Mouse (Mus musculus) intestine, postnatal 0 days (tissue): ENCODE measurements around the gene Cad. TPM values are rescaled to one million over a fixed set of nuclear protein-coding genes. Genes with fewer than 3 reads are reported as not detected.

Experiments
- ATAC-seq: fragments of 200-750 bp; cut with Nextera tagmentation; 2 replicates; pipeline ENCODE4 v1.8.0; 2017; ENCODE audit warnings: mild to moderate bottlenecking, moderate TSS enrichment, moderate library complexity
- H3K27ac ChIP-seq: fragments of 300-500 bp; sonication (generic); 2 replicates; pipeline ENCODE4 v1.5.1; 2014; ENCODE audit warnings: mild to moderate bottlenecking, low read depth, low read length, moderate library complexity
- H3K27me3 ChIP-seq: fragments of 300-500 bp; sonication (generic); replicated peaks from 2 replicates; pipeline ENCODE4 v1.6.1; 2014; ENCODE audit warnings: low read length, mixed read lengths; ENCODE audit not compliant: control insufficient read depth, insufficient read depth
- H3K36me3 ChIP-seq: fragments of 300-500 bp; sonication (generic); 2 replicates; pipeline ENCODE4 v1.6.1; 2014; ENCODE audit warnings: mild to moderate bottlenecking, moderate library complexity; ENCODE audit not compliant: control insufficient read depth, insufficient read depth
- H3K4me1 ChIP-seq: fragments of 300-500 bp; sonication (generic); replicated peaks from 2 replicates; pipeline ENCODE4 v1.6.1; 2014; ENCODE audit warnings: antibody characterized with exemption, low read length, mixed read lengths; ENCODE audit not compliant: control insufficient read depth, insufficient read depth
- H3K4me2 ChIP-seq: fragments of 300-500 bp; sonication (generic); replicated peaks from 2 replicates; pipeline ENCODE4 v1.6.1; 2014; ENCODE audit warnings: low read depth, mild to moderate bottlenecking, moderate library complexity
- H3K4me3 ChIP-seq: fragments of 300-500 bp; sonication (generic); 2 replicates; pipeline ENCODE4 v1.5.1; 2014; ENCODE audit warnings: low read depth, low read length
- H3K9ac ChIP-seq: fragments of 300-500 bp; sonication (generic); 2 replicates; pipeline ENCODE4 v1.6.1; 2014; ENCODE audit warnings: mild to moderate bottlenecking, low read depth, low read length
- H3K9me3 ChIP-seq: fragments of 300-500 bp; sonication (generic); 2 replicates; pipeline ENCODE4 v1.6.1; 2016; ENCODE audit warnings: mixed run types; ENCODE audit not compliant: control insufficient read depth
- CTCF ChIP-seq: sonication (generic); IDR thresholded peaks from 2 replicates; pipeline ENCODE4 v1.5.1; 2016; ENCODE audit warnings: low read depth, mild to moderate bottlenecking, control low read depth, antibody characterized with exemption, moderate library complexity
- WGBS: fragments of 180-500 bp; shearing (Covaris S2); extraction: QIAGEN DNeasy Blood & Tissue Kit; methylation state at CpG from one replicate; pipeline ENCODE4 v1.1.7; 2014; 5-methylcytosine and 5-hydroxymethylcytosine counted together
- polyA plus RNA-seq: library from polyadenylated mRNA; unstranded; fragments of >200 nt; fragmentation: Nextera tagmentation; extraction: Ambion mirVana; gene quantifications from 2 replicates; pipeline ENCODE4 v1.2.1, GENCODE M21; 2015

Cad gene
- polyA plus RNA-seq, 1 experiment from 2014 or later = 3.2 TPM

GRCm38 (mm10) chr5:31086606-31087005 is 32.0 kb downstream of the Cad start:
- Histone ChIP-seq H3K4me2 (no peak overlapping the region), H3K9me3 (no peaks in the 10 kb centered on the region), H3K36me3 (no peaks in the 10 kb centered on the region), H3K27me3 (peaks cover 19% of the 10 kb centered on the region), H3K27ac (no peak overlapping the region), H3K9ac (no peak overlapping the region), H3K4me3 (no peak overlapping the region), H3K4me1 (no peaks in the 10 kb centered on the region)
- no peak; the same call in 1 of the 2 replicates for ATAC-seq
- WGBS = 29% methylated on average over 7 of the region's 7 CpGs
- peak; percentile 19; the same call in 1 of the 2 replicates for TF ChIP-seq CTCF

- Histone ChIP-seq H3K27me3 (peaks cover 24% of the 10 kb centered on the region), H3K27ac (no peak overlapping the region), H3K4me1 (no peaks in the 10 kb centered on the region), H3K9me3 (no peaks in the 10 kb centered on the region), H3K4me3 (no peak overlapping the region), H3K4me2 (no peak overlapping the region), H3K36me3 (no peaks in the 10 kb centered on the region), H3K9ac (no peak overlapping the region)
- no peak for TF ChIP-seq CTCF
- WGBS = 64% methylated on average over 2 of the region's 2 CpGs
- no peak for ATAC-seq
These were observed 32.6 kb downstream of the Cad start for GRCm38 (mm10) chr5:31087131-31087530.

GRCm38 (mm10) chr5:31092231-31092975 is 37.8 kb downstream of the Cad start:
- peak overlapping the region; percentile 47 for H3K4me3 ChIP-seq
- 4% methylated on average over 35 of the region's 53 CpGs for WGBS
- no peak for ATAC-seq
- TF ChIP-seq CTCF = no peak
- H3K27me3 ChIP-seq = peaks cover 73% of the 10 kb centered on the region
- H3K9ac ChIP-seq = no peak overlapping the region
- peaks cover 3% of the 10 kb centered on the region; the same call in 1 of the 2 replicates for H3K4me1 ChIP-seq
- H3K4me2 ChIP-seq = peak overlapping the region; percentile 79
- no peaks in the 10 kb centered on the region for H3K9me3 ChIP-seq
- no peak overlapping the region for H3K27ac ChIP-seq
- no peaks in the 10 kb centered on the region for H3K36me3 ChIP-seq

- no peaks in the 10 kb centered on the region for H3K36me3 ChIP-seq
- peak overlapping the region; percentile 79 for H3K4me2 ChIP-seq
- H3K9me3 ChIP-seq = no peaks in the 10 kb centered on the region
- H3K27me3 ChIP-seq = peaks cover 74% of the 10 kb centered on the region
- H3K4me3 ChIP-seq = peak overlapping the region; percentile 47
- no peak overlapping the region for H3K27ac ChIP-seq
- peak overlapping the region; percentile 17; the same call in 1 of the 2 replicates for H3K9ac ChIP-seq
- TF ChIP-seq CTCF = no peak
- H3K4me1 ChIP-seq = peaks cover 3% of the 10 kb centered on the region; the same call in 1 of the 2 replicates
- WGBS = under 1% methylated on average over 37 of the region's 54 CpGs
- ATAC-seq = peak; percentile 39
These were observed 38.8 kb downstream of the Cad start for GRCm38 (mm10) chr5:31093151-31094041.

- Histone ChIP-seq H3K36me3 (no peaks in the 10 kb centered on the region), H3K27ac (no peak overlapping the region), H3K9me3 (no peaks in the 10 kb centered on the region), H3K4me1 (peaks cover 3% of the 10 kb centered on the region; the same call in 1 of the 2 replicates), H3K27me3 (peaks cover 72% of the 10 kb centered on the region), H3K9ac (no peak overlapping the region), H3K4me2 (peak overlapping the region; percentile 79), H3K4me3 (peak overlapping the region; percentile 47)
- no peak for ATAC-seq
- WGBS = 2% methylated on average over 29 of the region's 29 CpGs
- no peak for TF ChIP-seq CTCF
These were observed 39.7 kb downstream of the Cad start for GRCm38 (mm10) chr5:31094100-31094798.
